Mouse (Mus musculus): ENCODE results near the gene Tap1. TPM values are rescaled to one million over a fixed set of nuclear protein-coding genes. Genes with fewer than 3 reads are reported as not detected.
"Not testable (repeated sequence)": the region's sequence is repeated elsewhere in the genome, so short reads cannot be mapped to it uniquely, and the experiment has no call there.

Gene Tap1
- polyA plus RNA-seq, 1 experiment from 2014 or later: 0.93 TPM

DNA sequence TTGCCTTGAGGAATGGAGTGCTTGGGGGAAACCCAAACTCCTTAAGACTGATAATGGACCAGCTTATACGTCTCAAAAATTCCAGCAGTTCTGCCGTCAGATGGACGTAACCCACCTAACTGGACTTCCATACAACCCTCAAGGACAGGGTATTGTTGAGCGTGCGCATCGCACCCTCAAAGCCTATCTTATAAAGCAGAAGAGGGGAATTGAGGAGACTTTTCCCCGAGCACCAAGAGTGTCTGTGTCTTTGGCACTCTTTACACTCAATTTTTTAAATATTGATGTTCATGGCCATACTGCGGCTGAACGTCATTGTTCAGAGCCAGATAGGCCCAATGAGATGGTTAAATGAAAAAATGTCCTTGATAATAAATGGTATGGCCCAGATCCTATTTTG is 43.6 kb downstream of the Tap1 start:
- H3K27me3 ChIP-seq (ENCODE audit: low read depth, poor library complexity, severe bottlenecking); H3K27ac ChIP-seq (replicated peaks); H3K36me3 ChIP-seq; H3K4me1 ChIP-seq; DNase-seq (ENCODE audit: low spot score); H3K4me3 ChIP-seq; H3K9me3 ChIP-seq (replicated peaks): not testable (repeated sequence)
- 94% methylated on average over 9 of the region's 9 CpGs for WGBS

DNA sequence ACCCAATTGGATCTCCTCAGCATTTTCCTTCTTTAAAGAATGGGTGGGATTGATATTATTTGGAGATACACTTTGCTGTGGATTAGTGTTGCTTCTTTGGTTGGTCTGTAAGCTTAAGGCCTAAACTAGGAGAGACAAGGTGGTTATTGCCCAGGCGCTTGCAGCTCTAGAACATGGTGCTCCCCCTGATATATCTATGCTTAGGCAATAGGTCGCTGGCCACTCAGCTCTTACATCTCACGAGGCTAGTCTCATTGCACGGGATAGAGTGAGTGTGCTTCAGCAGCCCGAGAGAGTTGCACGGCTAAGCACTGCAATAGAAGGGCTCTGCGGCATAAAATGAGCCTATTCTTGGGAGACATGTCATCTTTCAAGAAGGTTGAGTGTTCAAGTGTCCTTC is 44.7 kb downstream of the Tap1 start:
- not testable (repeated sequence) for H3K4me1 ChIP-seq; DNase-seq (ENCODE audit: low spot score); H3K4me3 ChIP-seq; H3K36me3 ChIP-seq; H3K27me3 ChIP-seq (ENCODE audit: low read depth, poor library complexity, severe bottlenecking); H3K9me3 ChIP-seq (replicated peaks); H3K27ac ChIP-seq (replicated peaks)
- WGBS: 82% methylated on average over 6 of the region's 7 CpGs

DNA sequence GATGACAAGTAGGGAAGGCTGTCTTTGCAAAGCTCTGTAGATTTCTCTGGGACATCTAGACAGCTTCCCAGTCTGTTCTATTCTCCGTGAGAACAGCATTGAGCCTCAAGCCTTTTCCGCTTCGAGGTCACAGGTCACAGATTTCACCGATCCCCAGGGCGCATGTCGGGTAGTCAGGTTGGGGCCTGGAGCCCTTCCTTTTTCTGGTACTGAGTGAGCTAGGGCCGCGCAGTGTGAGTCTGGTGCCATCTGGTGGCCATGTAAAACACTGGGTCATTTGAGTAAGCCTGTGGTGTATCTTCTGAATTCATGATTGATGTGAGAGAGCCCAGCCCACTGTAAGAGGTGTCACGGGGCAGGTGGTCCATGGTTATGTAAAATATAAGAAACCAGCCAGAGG is 47.6 kb downstream of the Tap1 start:
- DNase-seq (ENCODE audit: low spot score): peak; percentile 42
- Histone ChIP-seq H3K36me3 (no peaks in the 10 kb centered on the region), H3K4me3 (no peak overlapping the region), H3K9me3 (replicated peaks) (no peaks in the 10 kb centered on the region), H3K4me1 (no peaks in the 10 kb centered on the region), H3K27me3 (ENCODE audit: low read depth, poor library complexity, severe bottlenecking) (no peaks in the 10 kb centered on the region), H3K27ac (replicated peaks) (no peak overlapping the region)
- 61% methylated on average over 9 of the region's 9 CpGs for WGBS

DNA sequence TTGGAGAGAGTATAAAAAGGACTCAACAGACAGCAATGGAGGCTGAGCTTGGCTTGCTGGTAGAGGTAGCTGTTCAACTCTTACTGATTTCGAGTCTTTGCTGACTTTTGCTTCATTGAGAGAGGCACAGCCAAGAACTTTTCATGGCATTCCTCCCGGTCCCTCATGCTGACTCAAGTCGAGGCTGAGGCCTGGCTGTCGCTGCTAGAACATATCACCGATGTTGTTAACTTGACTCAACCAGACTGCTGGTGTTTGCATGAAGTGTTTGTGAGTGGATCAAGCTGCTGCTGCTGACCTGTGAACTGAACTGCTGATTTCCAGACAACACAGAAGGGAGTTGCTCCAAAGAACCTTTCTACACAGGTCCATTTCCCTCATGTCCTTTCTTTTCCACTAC is 49.3 kb downstream of the Tap1 start:
- H3K4me1 ChIP-seq: no peaks in the 10 kb centered on the region
- no peak overlapping the region for H3K27ac ChIP-seq (replicated peaks)
- no peak overlapping the region for H3K4me3 ChIP-seq
- 86% methylated on average over 5 of the region's 5 CpGs for WGBS
- H3K27me3 ChIP-seq (ENCODE audit: low read depth, poor library complexity, severe bottlenecking): no peaks in the 10 kb centered on the region
- no peak for DNase-seq (ENCODE audit: low spot score)
- no peaks in the 10 kb centered on the region for H3K36me3 ChIP-seq
- H3K9me3 ChIP-seq (replicated peaks): peaks cover 5% of the 10 kb centered on the region; the same call in 1 of the 2 replicates

DNA sequence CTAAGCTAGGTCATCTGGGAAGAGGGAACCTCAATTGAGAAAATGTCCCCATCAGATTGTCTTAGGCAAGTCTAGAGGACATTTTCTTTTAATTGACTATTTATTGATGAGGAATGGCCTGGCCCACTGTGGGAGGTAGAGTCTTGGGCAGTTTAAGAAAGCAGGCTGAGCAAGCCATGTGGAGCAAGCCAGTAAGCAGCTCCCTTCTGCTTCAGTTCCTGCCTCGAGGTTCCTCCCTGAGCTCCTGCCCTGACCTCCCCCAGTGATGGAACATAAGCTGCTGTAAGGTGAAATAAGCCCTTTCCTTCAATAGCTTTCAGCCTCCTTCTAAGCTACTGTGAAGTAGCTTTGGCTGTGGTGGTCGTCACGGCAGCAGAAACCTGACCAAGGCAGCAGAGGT is 50.4 kb downstream of the Tap1 start:
- 86% methylated on average over 3 of the region's 3 CpGs for WGBS
- DNase-seq (ENCODE audit: low spot score): no peak
- Histone ChIP-seq H3K4me1 (no peaks in the 10 kb centered on the region), H3K4me3 (no peak overlapping the region), H3K27ac (replicated peaks) (no peak overlapping the region), H3K27me3 (ENCODE audit: low read depth, poor library complexity, severe bottlenecking) (no peaks in the 10 kb centered on the region), H3K36me3 (no peaks in the 10 kb centered on the region), H3K9me3 (replicated peaks) (peaks cover 6% of the 10 kb centered on the region)

DNA sequence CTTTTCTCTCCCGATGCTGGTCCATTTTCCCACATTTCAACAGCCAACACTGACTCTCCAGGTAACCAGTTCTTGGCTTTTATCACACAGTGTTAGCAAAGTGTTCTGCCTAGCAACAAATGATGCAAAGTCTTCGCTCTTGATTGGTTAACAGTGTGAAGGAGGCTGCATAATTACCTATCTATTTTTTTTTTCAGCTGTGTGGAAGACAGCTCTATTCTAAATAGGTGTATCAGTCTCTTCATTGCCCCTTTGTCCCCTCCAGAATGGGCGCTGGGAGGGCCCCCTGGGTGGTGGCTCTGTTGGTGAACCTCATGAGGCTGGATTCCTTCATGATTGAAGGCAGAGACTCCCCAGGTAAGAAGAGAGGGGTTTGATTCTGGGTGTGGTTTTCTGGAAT is 51.4 kb downstream of the Tap1 start, which contains the start of gene H2-Ob:
TSS of gene H2-Ob (plus strand) at position 198 of the 400 bp plus-strand sequence.
- DNase-seq (ENCODE audit: low spot score): no peak

DNA sequence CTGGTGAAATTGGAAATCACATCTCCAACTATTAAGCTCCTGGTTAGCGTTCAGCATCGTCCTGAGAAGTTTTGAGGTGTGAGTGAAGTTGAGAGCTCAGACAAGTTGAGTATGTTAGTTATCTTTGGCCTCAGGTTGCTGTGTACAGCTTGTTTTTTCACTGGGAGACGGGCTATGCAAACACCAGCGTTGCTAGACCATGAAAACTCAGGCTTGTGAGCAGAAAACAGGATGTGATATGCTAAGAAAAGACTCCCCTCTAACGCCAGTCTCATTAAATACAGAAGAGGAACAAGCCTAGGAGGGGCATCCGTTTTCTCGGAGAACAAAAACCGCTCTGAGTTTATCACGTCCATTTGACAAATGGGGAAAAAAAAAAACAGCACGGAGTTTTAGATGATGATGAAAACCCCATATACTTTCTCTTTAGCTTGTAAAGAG is 52.3 kb downstream of the Tap1 start:
- WGBS: 78% methylated on average over 10 of the region's 10 CpGs
- H3K27ac ChIP-seq (replicated peaks): no peak overlapping the region
- H3K27me3 ChIP-seq (ENCODE audit: low read depth, poor library complexity, severe bottlenecking): no peaks in the 10 kb centered on the region
- no peak for DNase-seq (ENCODE audit: low spot score)
- peaks cover 6% of the 10 kb centered on the region for H3K9me3 ChIP-seq (replicated peaks)
- H3K36me3 ChIP-seq: no peaks in the 10 kb centered on the region
- no peak overlapping the region for H3K4me3 ChIP-seq
- H3K4me1 ChIP-seq: no peaks in the 10 kb centered on the region

More for the DNA sequence above, 51.4 kb downstream of the Tap1 start, which contains the start of gene H2-Ob:
- Histone ChIP-seq H3K4me3 (no peak within 1 kb of the TSS), H3K36me3 (no peaks in the 10 kb centered on the region), H3K27me3 (ENCODE audit: low read depth, poor library complexity, severe bottlenecking) (no peaks in the 10 kb centered on the region), H3K27ac (replicated peaks) (no peak within 1 kb of the TSS), H3K4me1 (no peaks in the 10 kb centered on the region), H3K9me3 (replicated peaks) (peaks cover 6% of the 10 kb centered on the region)
- 64% methylated on average over 3 of the region's 3 CpGs for WGBS

DNA sequence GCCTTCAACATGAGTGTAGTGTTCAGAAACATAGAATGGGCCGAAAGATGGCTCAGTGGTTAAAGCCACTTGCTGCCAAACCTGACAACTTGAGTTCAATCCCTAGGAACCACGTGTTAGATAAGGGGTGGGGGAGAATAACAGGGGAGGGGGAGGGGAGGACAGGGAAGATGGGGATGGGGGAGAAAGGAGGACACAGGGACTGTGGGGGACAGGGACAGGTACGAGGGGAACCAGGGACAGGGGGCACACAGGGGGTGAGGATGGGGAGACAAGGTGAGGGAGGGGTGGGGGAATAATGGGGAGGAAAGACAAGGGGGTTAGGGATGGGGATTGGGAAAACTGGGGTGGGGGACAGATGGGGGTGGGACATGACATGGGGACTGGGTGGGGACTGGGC is 53.0 kb downstream of the Tap1 start:
- Histone ChIP-seq H3K27me3 (ENCODE audit: low read depth, poor library complexity, severe bottlenecking) (no peaks in the 10 kb centered on the region), H3K9me3 (replicated peaks) (peaks cover 6% of the 10 kb centered on the region), H3K36me3 (no peaks in the 10 kb centered on the region), H3K27ac (replicated peaks) (no peak overlapping the region), H3K4me1 (no peaks in the 10 kb centered on the region), H3K4me3 (no peak overlapping the region)
- 66% methylated on average over 3 of the region's 3 CpGs for WGBS
- no peak for DNase-seq (ENCODE audit: low spot score)

DNA sequence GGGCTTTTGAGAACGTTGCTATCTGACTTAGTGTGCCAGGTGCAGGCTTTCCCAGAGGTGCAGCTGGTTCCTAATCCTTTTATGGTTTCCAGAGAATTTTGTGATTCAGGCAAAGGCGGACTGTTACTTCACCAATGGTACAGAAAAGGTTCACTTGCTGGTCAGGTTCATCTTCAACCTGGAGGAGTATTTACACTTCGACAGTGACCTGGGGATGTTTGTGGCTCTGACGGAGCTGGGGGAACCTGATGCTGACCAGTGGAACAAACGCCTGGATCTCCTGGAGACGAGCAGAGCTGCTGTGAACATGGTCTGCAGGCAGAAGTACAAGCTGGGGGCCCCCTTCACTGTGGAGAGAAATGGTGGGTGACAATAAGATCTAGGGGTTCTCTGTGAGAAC is 53.6 kb downstream of the Tap1 start:
- Histone ChIP-seq H3K36me3 (no peaks in the 10 kb centered on the region), H3K4me1 (no peaks in the 10 kb centered on the region), H3K27ac (replicated peaks) (no peak overlapping the region), H3K4me3 (no peak overlapping the region), H3K9me3 (replicated peaks) (peaks cover 6% of the 10 kb centered on the region), H3K27me3 (ENCODE audit: low read depth, poor library complexity, severe bottlenecking) (no peaks in the 10 kb centered on the region)
- 84% methylated on average over 6 of the region's 6 CpGs for WGBS
- no peak for DNase-seq (ENCODE audit: low spot score)

DNA sequence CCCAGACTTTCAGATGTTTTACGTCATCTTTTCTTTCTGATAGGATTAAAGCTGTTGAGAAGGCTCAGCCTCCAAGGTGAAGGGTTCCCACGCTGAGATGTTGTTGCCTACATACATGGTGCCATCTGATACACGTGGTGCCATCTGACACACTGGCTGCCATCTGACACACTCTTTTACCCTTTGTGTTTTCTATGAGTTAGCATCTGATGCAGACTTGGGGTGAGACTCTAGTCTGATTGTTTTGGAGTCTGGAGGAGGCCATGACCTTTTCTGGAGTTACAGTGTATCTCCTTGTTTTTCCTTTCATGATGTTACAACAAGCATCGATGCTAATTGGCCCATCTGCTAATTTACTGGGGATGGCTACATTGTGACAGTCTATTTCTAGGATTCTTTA is 57.3 kb downstream of the Tap1 start:
- H3K27ac ChIP-seq (replicated peaks): no peak overlapping the region
- peaks cover 6% of the 10 kb centered on the region for H3K9me3 ChIP-seq (replicated peaks)
- no peak overlapping the region for H3K4me3 ChIP-seq
- no peaks in the 10 kb centered on the region for H3K36me3 ChIP-seq
- 82% methylated on average over 4 of the region's 4 CpGs for WGBS
- no peak for DNase-seq (ENCODE audit: low spot score)
- H3K4me1 ChIP-seq: peaks cover 5% of the 10 kb centered on the region; the same call in 1 of the 2 replicates
- no peaks in the 10 kb centered on the region for H3K27me3 ChIP-seq (ENCODE audit: low read depth, poor library complexity, severe bottlenecking)

Other genes with a start within 250 kb of the Tap1 start
- gene Pfdn6, start 247.2 kb upstream of the Tap1 start, polyA plus RNA-seq (2016; fragmentation: Nextera tagmentation; extraction: Ambion mirVana): 214 and 240 TPM in 2 replicates
- gene Wdr46, start 246.9 kb upstream of the Tap1 start, polyA plus RNA-seq (2016; fragmentation: Nextera tagmentation; extraction: Ambion mirVana): 47.8 and 52.5 TPM in 2 replicates
- 4.1 and 6.4 TPM in 2 replicates for gene B3galt4, start 236.1 kb upstream of the Tap1 start, polyA plus RNA-seq (2016; fragmentation: Nextera tagmentation; extraction: Ambion mirVana)
- gene Vps52, start 231.7 kb upstream of the Tap1 start, polyA plus RNA-seq (2016; fragmentation: Nextera tagmentation; extraction: Ambion mirVana): 53.5 and 61.0 TPM in 2 replicates
- 1,339 and 1,576 TPM in 2 replicates for gene Rps18, start 231.6 kb upstream of the Tap1 start, polyA plus RNA-seq (2016; fragmentation: Nextera tagmentation; extraction: Ambion mirVana)
- gene H2-K1, start 187.2 kb upstream of the Tap1 start, polyA plus RNA-seq (2016; fragmentation: Nextera tagmentation; extraction: Ambion mirVana): 45.7 and 50.3 TPM in 2 replicates
- 13.8 and 15.3 TPM in 2 replicates for gene Ring1, start 162.9 kb upstream of the Tap1 start, polyA plus RNA-seq (2016; fragmentation: Nextera tagmentation; extraction: Ambion mirVana)
- 120 and 128 TPM in 2 replicates for gene H2-Ke6, start 159.5 kb upstream of the Tap1 start, polyA plus RNA-seq (2016; fragmentation: Nextera tagmentation; extraction: Ambion mirVana)
- 221 and 227 TPM in 2 replicates for gene Slc39a7, start 155.9 kb upstream of the Tap1 start, polyA plus RNA-seq (2016; fragmentation: Nextera tagmentation; extraction: Ambion mirVana)
- 54.0 and 56.9 TPM in 2 replicates for gene Rxrb, start 155.7 kb upstream of the Tap1 start, polyA plus RNA-seq (2016; fragmentation: Nextera tagmentation; extraction: Ambion mirVana)
- gene Col11a2, start 148.1 kb upstream of the Tap1 start, polyA plus RNA-seq (2016; fragmentation: Nextera tagmentation; extraction: Ambion mirVana): 0.92 and 1.1 TPM in 2 replicates
- 0.37 and 0.50 TPM in 2 replicates for gene H2-Oa, start 95.2 kb upstream of the Tap1 start, polyA plus RNA-seq (2016; fragmentation: Nextera tagmentation; extraction: Ambion mirVana)
- gene H2-DMa, start 68.0 kb upstream of the Tap1 start, polyA plus RNA-seq (2016; fragmentation: Nextera tagmentation; extraction: Ambion mirVana): 6.4 and 9.5 TPM in 2 replicates
- 126 and 137 TPM in 2 replicates for gene Brd2, start 64.9 kb upstream of the Tap1 start, polyA plus RNA-seq (2016; fragmentation: Nextera tagmentation; extraction: Ambion mirVana)
- 0.12 TPM in 1 of 2 replicates, not detected in the other for gene H2-DMb2, start 44.2 kb upstream of the Tap1 start, polyA plus RNA-seq (2016; fragmentation: Nextera tagmentation; extraction: Ambion mirVana)
- gene H2-DMb1, start 34.5 kb upstream of the Tap1 start, polyA plus RNA-seq (2016; fragmentation: Nextera tagmentation; extraction: Ambion mirVana): 0.39 TPM in 1 of 2 replicates, not detected in the other
- 0.49 and 0.52 TPM in 2 replicates for gene Psmb9, start 211 bp downstream of the Tap1 start, polyA plus RNA-seq (2016; fragmentation: Nextera tagmentation; extraction: Ambion mirVana)
- 1.4 and 3.0 TPM in 2 replicates for gene Psmb8, start 10.2 kb downstream of the Tap1 start, polyA plus RNA-seq (2016; fragmentation: Nextera tagmentation; extraction: Ambion mirVana)
- 0.53 and 0.63 TPM in 2 replicates for gene Tap2, start 16.0 kb downstream of the Tap1 start, polyA plus RNA-seq (2016; fragmentation: Nextera tagmentation; extraction: Ambion mirVana)
- not detected in 2 replicates for gene H2-Ob, start 51.4 kb downstream of the Tap1 start, polyA plus RNA-seq (2016; fragmentation: Nextera tagmentation; extraction: Ambion mirVana)
- 8.3 and 11.1 TPM in 2 replicates for gene H2-Ab1, start 70.1 kb downstream of the Tap1 start, polyA plus RNA-seq (2016; fragmentation: Nextera tagmentation; extraction: Ambion mirVana)
- not detected in 2 replicates for gene H2-Aa, start 100.3 kb downstream of the Tap1 start, polyA plus RNA-seq (2016; fragmentation: Nextera tagmentation; extraction: Ambion mirVana)
- gene H2-Eb1, start 118.3 kb downstream of the Tap1 start, polyA plus RNA-seq (2016; fragmentation: Nextera tagmentation; extraction: Ambion mirVana): 1.5 and 2.0 TPM in 2 replicates
- not detected in 2 replicates for gene H2-Eb2, start 138.1 kb downstream of the Tap1 start, polyA plus RNA-seq (2016; fragmentation: Nextera tagmentation; extraction: Ambion mirVana)
- gene Btnl2, start 167.3 kb downstream of the Tap1 start, polyA plus RNA-seq (2016; fragmentation: Nextera tagmentation; extraction: Ambion mirVana): 0.04 TPM in 1 of 2 replicates, not detected in the other
- not detected in 2 replicates for gene Btnl1, start 189.6 kb downstream of the Tap1 start, polyA plus RNA-seq (2016; fragmentation: Nextera tagmentation; extraction: Ambion mirVana)
- 1.8 and 3.1 TPM in 2 replicates for gene BC051142, start 211.3 kb downstream of the Tap1 start, polyA plus RNA-seq (2016; fragmentation: Nextera tagmentation; extraction: Ambion mirVana)

Data from midbrain, embryonic 10.5 days (tissue).